Mouse (Mus musculus): ENCODE measurements at regions not wholly inside any gene's neighbourhood (a gene's known extent, or its start where the extent isn't known, plus 50 kb on each side); places are given as distances from the start of the nearest gene placed in this dataset.
"Not testable (repeated sequence)": the region's sequence is repeated elsewhere in the genome, so short reads cannot be mapped to it uniquely, and the experiment has no call there.

GRCm38 (mm10) chr17:17197229-17197628 lies 76.0 kb downstream of the Zfp97 start:
- intact Hi-C loops (cut with DNase I); DNase-seq (ENCODE audit: low spot score): not testable (repeated sequence)

GRCm38 (mm10) chr17:17229069-17229468 lies 107.9 kb downstream of the Zfp97 start:
- no peak for DNase-seq (ENCODE audit: low spot score)
- intact Hi-C loops (cut with DNase I), result no loop called here

- peak; percentile 92 for DNase-seq (ENCODE audit: low spot score)
- intact Hi-C loops (cut with DNase I), result loop anchor here (5.0 to 10.0 kb wide), 2 partner anchors 50 to 138 kb away; partner anchors contain the start of gene Riok2
Observed at GRCm38 (mm10) chr17:17234329-17235185, 113.3 kb downstream of the Zfp97 start.

GRCm38 (mm10) chr17:17235186-17235482 lies 113.9 kb downstream of the Zfp97 start:
- intact Hi-C loops (cut with DNase I), result loop anchor here (10.0 kb wide), 1 partner anchor 50 kb away; no protein-coding TSS in a partner anchor
- DNase-seq (ENCODE audit: low spot score), result not testable (repeated sequence)
